12 mouse cellular contexts compared by ENCODE assay signal in genomic region chr7:97740948-97741347, GRCm38 (mm10). TPM values are rescaled to one million over a fixed set of nuclear protein-coding genes. Genes with fewer than 3 reads are reported as not detected.
DNase-seq lines count a peak whose midpoint lies in the region; ATAC-seq lines count a peak whose summit lies in the region.
"Had no signal": no experiment of that assay in that cellular context is flagged by ENCODE, and none has a peak within 500 bp of the region (broad histone marks: within the 10 kb centered on the region; RNA-seq: fewer than 3 reads in every experiment).

No protein-coding gene starts in this region.

- peak; percentile 27 for DNase-seq in midbrain, embryonic 10.5 days (ENCODE audit: low spot score)
- peak; percentile 38 for DNase-seq in embryonic facial prominence, embryonic 11.5 days (ENCODE audit: low spot score)
- peak; percentile 56 for DNase-seq in yolk sac, embryonic 10.5 days (ENCODE audit: low spot score)
- no peak for DNase-seq in left cerebral cortex, postnatal 10 days (ENCODE audit: extremely low spot score in 1 of 2, low spot score in 2 of 2)
- DNase-seq: cerebellum, adult 2 months; midbrain, embryonic 14.5 days had no signal

- 50% methylated on average over 10 of the region's 10 CpGs for WGBS in midbrain, embryonic 10.5 days
- WGBS in midbrain, embryonic 15.5 days = 43% methylated on average over 10 of the region's 10 CpGs
- WGBS in embryonic facial prominence, embryonic 11.5 days = 39% methylated on average over 10 of the region's 10 CpGs
- WGBS in lung, embryonic 15.5 days = 40% methylated on average over 10 of the region's 10 CpGs
- WGBS in heart, embryonic 11.5 days (ENCODE audit: insufficient replicate concordance) = 77% methylated on average over 10 of the region's 10 CpGs

- H3K4me1 ChIP-seq in midbrain, embryonic 10.5 days = peaks cover 52% of the 10 kb centered on the region
- peaks cover 14% of the 10 kb centered on the region for H3K4me1 ChIP-seq in midbrain, embryonic 15.5 days
- no peaks in the 10 kb centered on the region; the same call in 1 of the 2 replicates for H3K4me1 ChIP-seq in embryonic facial prominence, embryonic 11.5 days (ENCODE audit: control insufficient read depth, insufficient read depth, low read length)
- H3K4me1 ChIP-seq in lung, embryonic 15.5 days = peaks cover 15% of the 10 kb centered on the region
- peaks cover 5% of the 10 kb centered on the region; the same call in 1 of the 2 replicates for H3K4me1 ChIP-seq in heart, embryonic 11.5 days (ENCODE audit: control insufficient read depth, insufficient read depth, low read length)

- H3K9ac ChIP-seq in midbrain, embryonic 15.5 days = no peak overlapping the region
- H3K9ac ChIP-seq in embryonic facial prominence, embryonic 11.5 days (replicated peaks; ENCODE audit: low read length) = no peak overlapping the region
- H3K9ac ChIP-seq in lung, embryonic 15.5 days = no peak overlapping the region
- no peak overlapping the region for H3K9ac ChIP-seq in heart, embryonic 11.5 days (ENCODE audit: low read depth, low read length)
- H3K9ac ChIP-seq: heart, embryonic 15.5 days had no signal

- ATAC-seq in midbrain, embryonic 15.5 days (replicated peaks) = no peak
- no peak for ATAC-seq in embryonic facial prominence, embryonic 11.5 days (replicated peaks; ENCODE audit: insufficient number of reproducible peaks, low FRiP score, low TSS enrichment, low read depth)
- ATAC-seq in lung, embryonic 15.5 days (ENCODE audit: borderline replicate concordance, extremely low read depth, low FRiP score, low TSS enrichment) = peak; percentile 11; the same call in 1 of the 2 replicates
- no peak for ATAC-seq in frontal cortex, adult (ENCODE audit: low TSS enrichment)
- no peak for ATAC-seq in heart, embryonic 11.5 days (replicated peaks; ENCODE audit: insufficient number of reproducible peaks, low FRiP score, low TSS enrichment)

- intact Hi-C loops in left cerebral cortex, postnatal 10 days (cut with DNase I) = loop anchor here (10.0 kb wide), 1 partner anchor 344 kb away; no protein-coding TSS in a partner anchor

- peaks cover 34% of the 10 kb centered on the region for H3K27me3 ChIP-seq in midbrain, embryonic 10.5 days (ENCODE audit: low read depth, poor library complexity, severe bottlenecking)
- 0 out of 2 replicates have a peak, but pooled peaks cover 3% of the 10 kb centered on the region for H3K27me3 ChIP-seq in midbrain, embryonic 15.5 days (replicated peaks)
- H3K27me3 ChIP-seq in embryonic facial prominence, embryonic 11.5 days (ENCODE audit: control insufficient read depth, insufficient read depth, low read length) = peaks cover 2% of the 10 kb centered on the region; the same call in 1 of the 2 replicates
- H3K27me3 ChIP-seq in lung, embryonic 15.5 days = peaks cover 7% of the 10 kb centered on the region; the same call in 1 of the 2 replicates
- H3K27me3 ChIP-seq in heart, embryonic 11.5 days (ENCODE audit: control insufficient read depth, insufficient read depth, low read length) = no peaks in the 10 kb centered on the region
- H3K27me3 ChIP-seq: CH12.LX had no signal

- H3K9me3 ChIP-seq in midbrain, embryonic 10.5 days (replicated peaks) = no peaks in the 10 kb centered on the region
- no peaks in the 10 kb centered on the region for H3K9me3 ChIP-seq in midbrain, embryonic 15.5 days
- no peaks in the 10 kb centered on the region for H3K9me3 ChIP-seq in embryonic facial prominence, embryonic 11.5 days (replicated peaks; ENCODE audit: control insufficient read depth, low read length)
- H3K9me3 ChIP-seq in lung, embryonic 15.5 days = no peaks in the 10 kb centered on the region
- no peaks in the 10 kb centered on the region for H3K9me3 ChIP-seq in heart, embryonic 11.5 days (replicated peaks; ENCODE audit: control insufficient read depth, low read length)
- H3K9me3 ChIP-seq: heart, embryonic 15.5 days had no signal

- no peak overlapping the region for H3K4me2 ChIP-seq in midbrain, embryonic 15.5 days
- no peak overlapping the region for H3K4me2 ChIP-seq in embryonic facial prominence, embryonic 11.5 days (ENCODE audit: low read depth, low read length)
- no peak overlapping the region for H3K4me2 ChIP-seq in lung, embryonic 15.5 days
- no peak overlapping the region for H3K4me2 ChIP-seq in heart, embryonic 11.5 days
- H3K4me2 ChIP-seq: heart, embryonic 15.5 days had no signal

- H3K4me3 ChIP-seq in midbrain, embryonic 10.5 days = no peak overlapping the region
- H3K4me3 ChIP-seq in midbrain, embryonic 15.5 days = no peak overlapping the region
- H3K4me3 ChIP-seq in embryonic facial prominence, embryonic 11.5 days (ENCODE audit: low read depth, low read length) = no peak overlapping the region
- no peak overlapping the region for H3K4me3 ChIP-seq in lung, embryonic 15.5 days
- H3K4me3 ChIP-seq in heart, embryonic 11.5 days (ENCODE audit: low read depth, low read length) = no peak overlapping the region
- H3K4me3 ChIP-seq: heart, embryonic 15.5 days had no signal

- no peak overlapping the region for H3K27ac ChIP-seq in midbrain, embryonic 10.5 days (replicated peaks)
- H3K27ac ChIP-seq in midbrain, embryonic 15.5 days = no peak overlapping the region
- H3K27ac ChIP-seq in embryonic facial prominence, embryonic 11.5 days (replicated peaks; ENCODE audit: low read depth, low read length) = no peak overlapping the region
- no peak overlapping the region; the same call in 1 of the 2 replicates for H3K27ac ChIP-seq in lung, embryonic 15.5 days
- no peak overlapping the region for H3K27ac ChIP-seq in heart, embryonic 11.5 days (ENCODE audit: low read depth, low read length)
- H3K27ac ChIP-seq: heart, embryonic 15.5 days had no signal

- H3K36me3 ChIP-seq in midbrain, embryonic 10.5 days = no peaks in the 10 kb centered on the region
- H3K36me3 ChIP-seq in midbrain, embryonic 15.5 days (replicated peaks) = no peaks in the 10 kb centered on the region
- no peaks in the 10 kb centered on the region for H3K36me3 ChIP-seq in embryonic facial prominence, embryonic 11.5 days (replicated peaks; ENCODE audit: control insufficient read depth, insufficient read depth, low read depth, low read length)
- no peaks in the 10 kb centered on the region for H3K36me3 ChIP-seq in lung, embryonic 15.5 days
- H3K36me3 ChIP-seq in heart, embryonic 11.5 days (ENCODE audit: control insufficient read depth, insufficient read depth, low read length) = no peaks in the 10 kb centered on the region
- H3K36me3 ChIP-seq: heart, embryonic 15.5 days had no signal

RNA-seq across cellular contexts. Expression of gene Aqp11, which starts 2.9 kb away (rescaled TPM):
- 5.3 and 5.7 TPM in 2 replicates for polyA plus RNA-seq in midbrain, embryonic 10.5 days (2016; fragmentation: Nextera tagmentation; extraction: Ambion mirVana)
- polyA plus RNA-seq in midbrain, embryonic 15.5 days (2015; fragmentation: Nextera tagmentation; extraction: Ambion mirVana) = 15.9 and 18.0 TPM in 2 replicates
- 3.1 and 3.7 TPM in 2 replicates for polyA plus RNA-seq in embryonic facial prominence, embryonic 11.5 days (2014; fragmentation: Nextera tagmentation; extraction: Ambion mirVana)
- polyA plus RNA-seq in lung, embryonic 15.5 days (2015; fragmentation: Nextera tagmentation; extraction: Ambion mirVana) = 4.4 and 6.7 TPM in 2 replicates
- 10 to 100 TPM; 22.4 to 24.4 TPM for total RNA-seq in left cerebral cortex, postnatal 10 days (2021)
- polyA plus RNA-seq in heart, embryonic 11.5 days (2014; fragmentation: Nextera tagmentation; extraction: Ambion mirVana) = 2.6 and 3.3 TPM in 2 replicates

RNA-seq across cellular contexts. Expression of gene Clns1a, which starts 44.5 kb away (rescaled TPM):
- polyA plus RNA-seq in midbrain, embryonic 10.5 days (2016; fragmentation: Nextera tagmentation; extraction: Ambion mirVana) = 262 and 299 TPM in 2 replicates
- 174 and 179 TPM in 2 replicates for polyA plus RNA-seq in midbrain, embryonic 15.5 days (2015; fragmentation: Nextera tagmentation; extraction: Ambion mirVana)
- 293 and 295 TPM in 2 replicates for polyA plus RNA-seq in embryonic facial prominence, embryonic 11.5 days (2014; fragmentation: Nextera tagmentation; extraction: Ambion mirVana)
- polyA plus RNA-seq in lung, embryonic 15.5 days (2015; fragmentation: Nextera tagmentation; extraction: Ambion mirVana) = 181 and 191 TPM in 2 replicates
- 10 to 100 TPM; 72.0 to 78.5 TPM for total RNA-seq in left cerebral cortex, postnatal 10 days (2021)
- polyA plus RNA-seq in heart, embryonic 11.5 days (2014; fragmentation: Nextera tagmentation; extraction: Ambion mirVana) = 122 and 123 TPM in 2 replicates

RNA-seq across cellular contexts. Expression of gene Pak1, which starts 47.4 kb away (rescaled TPM):
- 70.4 and 90.6 TPM in 2 replicates for polyA plus RNA-seq in midbrain, embryonic 10.5 days (2016; fragmentation: Nextera tagmentation; extraction: Ambion mirVana)
- 147 and 156 TPM in 2 replicates for polyA plus RNA-seq in midbrain, embryonic 15.5 days (2015; fragmentation: Nextera tagmentation; extraction: Ambion mirVana)
- polyA plus RNA-seq in embryonic facial prominence, embryonic 11.5 days (2014; fragmentation: Nextera tagmentation; extraction: Ambion mirVana) = 47.7 and 51.4 TPM in 2 replicates
- polyA plus RNA-seq in lung, embryonic 15.5 days (2015; fragmentation: Nextera tagmentation; extraction: Ambion mirVana) = 15.3 and 16.2 TPM in 2 replicates
- 100 to 1,000 TPM; 196 to 202 TPM for total RNA-seq in left cerebral cortex, postnatal 10 days (2021)
- 5.5 and 8.7 TPM in 2 replicates for polyA plus RNA-seq in heart, embryonic 11.5 days (2014; fragmentation: Nextera tagmentation; extraction: Ambion mirVana)

Comparison
In these comparisons a context has a peak if more than half of its experiments do, and no peak if none do; other contexts are left out.
1. DNase-seq: peak in midbrain, embryonic 10.5 days (single experiment), embryonic facial prominence, embryonic 11.5 days (single experiment) and yolk sac, embryonic 10.5 days (single experiment); none in left cerebral cortex, postnatal 10 days (0 of 2).